Mouse (Mus musculus): ENCODE data around the gene Ech1.

DNA sequence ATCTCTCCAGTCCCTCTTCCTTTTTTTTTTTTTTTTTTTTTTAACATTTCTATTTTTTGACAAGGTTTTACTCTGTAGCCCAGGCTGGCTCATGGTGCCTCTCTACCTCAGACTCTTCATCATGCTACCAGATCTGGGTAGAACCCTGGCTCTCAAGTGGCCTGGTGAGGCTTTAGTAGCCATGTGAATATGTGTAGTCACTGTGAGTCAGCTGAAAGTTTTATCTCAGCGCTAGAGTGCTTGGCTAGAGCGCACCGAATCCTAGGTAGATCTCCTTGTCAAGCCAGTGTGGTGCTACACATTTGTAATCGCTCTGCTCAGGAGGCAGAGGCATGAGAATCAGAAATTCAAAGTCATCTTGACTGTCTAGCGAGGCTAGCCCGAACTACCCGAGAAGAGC, 52.1 kb downstream of the Ech1 start:
- TF ChIP-seq CTCF (IDR thresholded peaks at IDR 0.05; ENCODE audit: low read depth): no peak
- no peak for TF ChIP-seq EP300 (optimal IDR thresholded peaks at IDR 0.05)
